Mouse (Mus musculus) embryonic fibroblast, embryonic 13.5 days (primary cell): ENCODE measurements at regions not wholly inside any gene's neighbourhood (a gene's known extent, or its start where the extent isn't known, plus 50 kb on each side); places are given as distances from the start of the nearest gene placed in this dataset.

Source experiments
- CTCF ChIP-seq: IDR thresholded peaks from 2 replicates; pipeline ENCODE4 v1.5.1; 2011; ENCODE audit warnings: mild to moderate bottlenecking, control low read depth, low read length, moderate library complexity, borderline replicate concordance; ENCODE audit not compliant: insufficient read depth
- POLR2A ChIP-seq: IDR thresholded peaks from 2 replicates; pipeline ENCODE4 v1.6.1; 2011; ENCODE audit warnings: low read depth, mild to moderate bottlenecking, control low read depth, low read length, moderate library complexity

DNA sequence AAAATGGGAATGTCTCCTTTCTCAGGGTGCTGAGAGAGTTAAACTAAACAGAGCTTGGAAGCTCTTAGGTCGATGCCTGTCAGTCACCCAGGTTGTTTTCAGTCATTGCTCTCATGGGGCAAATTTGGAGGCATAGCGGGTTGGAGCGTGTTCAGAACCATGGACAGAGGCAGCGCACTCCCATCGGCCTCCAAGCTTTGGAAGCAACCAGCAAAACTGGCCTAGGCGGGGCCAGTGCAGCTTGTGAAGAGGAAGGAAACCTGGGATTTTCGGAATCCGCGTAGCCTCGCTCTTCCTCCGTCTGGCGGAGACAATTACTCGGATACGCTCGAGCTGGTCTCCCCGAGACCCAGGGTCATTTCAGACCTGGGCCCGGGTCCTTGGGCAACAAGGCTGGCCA is 63.4 kb upstream of the Pax2 start:
- TF ChIP-seq CTCF, result no peak
- TF ChIP-seq POLR2A, result no peak
